Mouse (Mus musculus) olfactory bulb, adult 2 months (tissue): Measurements from ENCODE around the gene Tcte1.

Experiments used
- CTCF ChIP-seq: fragments of 200-500 bp; IDR thresholded peaks from 2 replicates; pipeline ENCODE4 v1.5.1; 2012; ENCODE audit warnings: low read depth, mild to moderate bottlenecking, low read length, moderate library complexity; ENCODE audit not compliant: insufficient read depth
- POLR2A ChIP-seq: fragments of 200-500 bp; IDR thresholded peaks from 2 replicates; pipeline ENCODE4 v1.6.1; 2012; ENCODE audit warnings: mild to moderate bottlenecking, low read depth, low read length, moderate library complexity; ENCODE audit not compliant: insufficient read depth

GRCm38 (mm10) chr17:45485581-45485980, 37.7 kb upstream of the Tcte1 start:
- TF ChIP-seq CTCF (no peak), POLR2A (no peak)
